Mouse (Mus musculus) bone marrow, adult 2 months (tissue): ENCODE measurements around the gene Erf.

Experiments used
- CTCF ChIP-seq: fragments of 200-500 bp; IDR thresholded peaks from 2 replicates; pipeline ENCODE4 v1.5.1; 2011; ENCODE audit warnings: low read length, control low read depth; ENCODE audit not compliant: control insufficient read depth, insufficient read depth
- POLR2A ChIP-seq: fragments of 200-500 bp; IDR thresholded peaks from 2 replicates; pipeline ENCODE4 v1.6.1; 2011; ENCODE audit warnings: low read depth, mild to moderate bottlenecking, control low read depth, low read length, borderline replicate concordance; ENCODE audit not compliant: control insufficient read depth

DNA sequence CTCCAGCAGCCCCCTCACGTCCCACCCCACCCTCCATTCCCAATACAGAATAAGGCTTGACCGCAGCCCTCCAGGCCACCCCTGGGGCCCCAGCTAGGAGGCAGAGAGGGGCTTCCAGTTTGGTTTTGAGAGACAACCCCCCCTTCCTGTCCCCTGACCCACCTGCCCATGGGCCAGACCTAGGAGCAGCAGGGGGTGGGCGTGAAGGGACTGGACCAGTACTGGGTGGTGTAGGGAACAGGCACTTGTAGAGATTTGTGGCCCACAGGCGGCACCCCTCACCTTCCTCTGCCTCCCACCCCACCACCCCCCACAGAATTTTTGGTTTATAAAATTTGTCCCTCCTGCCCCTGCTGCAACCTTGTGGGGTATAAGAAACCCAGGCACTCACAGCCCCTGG, 7.2 kb downstream of the Erf start:
- no peak for TF ChIP-seq CTCF
- TF ChIP-seq POLR2A, result no peak
